Comparison of ENCODE assay signal across 8 mouse cellular contexts in the genomic region with DNA sequence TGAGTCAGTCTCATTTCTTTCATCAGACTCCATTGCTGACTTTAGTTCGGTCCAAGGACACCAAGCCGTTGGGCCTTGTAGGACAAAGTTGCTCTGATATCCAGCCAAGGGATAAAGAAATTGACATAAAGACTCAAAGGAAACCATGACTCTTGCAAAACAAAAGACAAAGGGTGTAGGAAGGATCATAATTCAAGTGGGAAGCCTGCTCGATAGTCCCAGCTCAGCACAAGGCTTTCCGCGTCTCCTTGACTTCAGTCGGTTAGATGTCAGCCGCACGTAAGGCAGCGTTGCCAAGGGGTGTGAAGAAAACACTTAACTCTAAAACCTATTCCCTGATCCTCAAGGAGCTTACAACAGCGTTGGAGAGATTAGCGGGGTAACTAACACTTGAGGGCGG. TPM values are rescaled to one million over a fixed set of nuclear protein-coding genes. Genes with fewer than 3 reads are reported as not detected.
DNase-seq lines count a peak whose midpoint lies in the region; ATAC-seq and TF ChIP-seq lines count a peak whose summit lies in the region.

No protein-coding gene starts in this region.

- no peaks in the 10 kb centered on the region for H3K9me3 ChIP-seq in limb, embryonic 14.5 days (ENCODE audit: control insufficient read depth, low read length)
- no peaks in the 10 kb centered on the region; the same call in 1 of the 2 replicates for H3K9me3 ChIP-seq in stomach, embryonic 14.5 days (ENCODE audit: control insufficient read depth, low read depth, low read length)

- WGBS in limb, embryonic 14.5 days: 68% methylated on average over 12 of the region's 12 CpGs
- WGBS in stomach, embryonic 14.5 days: 70% methylated on average over 12 of the region's 12 CpGs

- DNase-seq in adrenal gland, postnatal 36 days: peak; percentile 30
- no peak for DNase-seq in adrenal gland, adult 18-20 months (ENCODE audit: low spot score in 2 of 2)
- peak; percentile 79 for DNase-seq in retina, adult 2 months (ENCODE audit: low read depth, low spot score)
- DNase-seq in retina, postnatal 1 day: no peak
- DNase-seq in limb, embryonic 14.5 days (ENCODE audit: low spot score): no peak
- DNase-seq in kidney, postnatal 10 days: no peak

- peak; percentile 19 for ATAC-seq in limb, embryonic 14.5 days (ENCODE audit: low FRiP score, low read depth)
- peak; percentile 42; the same call in 1 of the 2 replicates for ATAC-seq in stomach, embryonic 14.5 days (ENCODE audit: insufficient number of reproducible peaks, insufficient read depth, low FRiP score, low read depth)
- ATAC-seq in monocyte, adult 5-6 weeks (replicated peaks; ENCODE audit: insufficient number of reproducible peaks, low FRiP score, low TSS enrichment, poor library complexity, severe bottlenecking): no peak

- H3K9ac ChIP-seq in limb, embryonic 14.5 days (ENCODE audit: low read depth, low read length, severe bottlenecking): peak overlapping the region; percentile 99
- H3K9ac ChIP-seq in stomach, embryonic 14.5 days (replicated peaks; ENCODE audit: low read depth, low read length): no peak overlapping the region; the same call in 1 of the 2 replicates

- peak overlapping the region; percentile 87 for H3K4me3 ChIP-seq in limb, embryonic 14.5 days (replicated peaks; ENCODE audit: low read length)
- H3K4me3 ChIP-seq in stomach, embryonic 14.5 days (ENCODE audit: low read depth, low read length): peak overlapping the region; percentile 76

- no peaks in the 10 kb centered on the region for H3K36me3 ChIP-seq in limb, embryonic 14.5 days (ENCODE audit: control insufficient read depth, insufficient read depth, low read length)
- H3K36me3 ChIP-seq in stomach, embryonic 14.5 days (ENCODE audit: control insufficient read depth, insufficient read depth, low read length): no peaks in the 10 kb centered on the region

- H3K4me1 ChIP-seq in limb, embryonic 14.5 days (ENCODE audit: control insufficient read depth, insufficient read depth, low read length): peaks cover 6% of the 10 kb centered on the region
- 0 out of 2 replicates have a peak, but pooled peaks cover 2% of the 10 kb centered on the region for H3K4me1 ChIP-seq in stomach, embryonic 14.5 days (ENCODE audit: control insufficient read depth, insufficient read depth, low read length)

- H3K4me2 ChIP-seq in limb, embryonic 14.5 days (replicated peaks; ENCODE audit: low read depth, low read length, severe bottlenecking): peak overlapping the region; percentile 63
- H3K4me2 ChIP-seq in stomach, embryonic 14.5 days (replicated peaks; ENCODE audit: low read depth, low read length): peak overlapping the region; percentile 66

- TF ChIP-seq POLR2A in limb, embryonic 14.5 days (IDR thresholded peaks at IDR 0.05; ENCODE audit: borderline replicate concordance, extremely low read depth, insufficient read depth, insufficient read length): no peak

- H3K27me3 ChIP-seq in limb, embryonic 14.5 days (ENCODE audit: control insufficient read depth, insufficient read depth, low read length): no peaks in the 10 kb centered on the region
- H3K27me3 ChIP-seq in stomach, embryonic 14.5 days (ENCODE audit: control insufficient read depth, insufficient read depth, low read length): no peaks in the 10 kb centered on the region

- H3K27ac ChIP-seq in limb, embryonic 14.5 days (replicated peaks; ENCODE audit: low read depth, low read length): peak overlapping the region; percentile 98
- peak overlapping the region; percentile 46; the same call in 1 of the 2 replicates for H3K27ac ChIP-seq in stomach, embryonic 14.5 days (ENCODE audit: low read length)

RNA-seq across cellular contexts. Expression of a gene that starts 0.5 kb away (rescaled TPM):
- total RNA-seq in adrenal gland, postnatal 36 days (2021): 10 to 100 TPM in 1 of 2 experiments, 1 to 10 TPM in 1; 7.9 to 12.0 TPM
- total RNA-seq in adrenal gland, adult 18-20 months (2021): 1 to 10 TPM; 6.1 to 8.0 TPM
- 19.4 and 21.0 TPM in 2 replicates for polyA plus RNA-seq in limb, embryonic 14.5 days (2012; rRNA removed)
- polyA plus RNA-seq in limb, embryonic 14.5 days (2014; fragmentation: Nextera tagmentation; extraction: Ambion mirVana): 15.1 and 16.0 TPM in 2 replicates
- 16.3 and 17.8 TPM in 2 replicates for polyA plus RNA-seq in stomach, embryonic 14.5 days (2014; fragmentation: Nextera tagmentation; extraction: Ambion mirVana)
- 8.9 to 13.6 TPM (median 13.0 TPM) in 3 replicates for total RNA-seq in monocyte, adult 5-6 weeks (2017)

Comparison
In these comparisons a context has a peak if more than half of its experiments do, and no peak if none do; other contexts are left out.
1. DNase-seq: peak in adrenal gland, postnatal 36 days (2 of 2) and retina, adult 2 months (single experiment); none in adrenal gland, adult 18-20 months (0 of 2), retina, postnatal 1 day (single experiment), limb, embryonic 14.5 days (single experiment) and kidney, postnatal 10 days (single experiment).